Mouse (Mus musculus): Measurements from ENCODE around the gene Gm21118.
"Not testable (repeated sequence)": the region's sequence is repeated elsewhere in the genome, so short reads cannot be mapped to it uniquely, and the experiment has no call there.

The Gm21118 gene

DNA sequence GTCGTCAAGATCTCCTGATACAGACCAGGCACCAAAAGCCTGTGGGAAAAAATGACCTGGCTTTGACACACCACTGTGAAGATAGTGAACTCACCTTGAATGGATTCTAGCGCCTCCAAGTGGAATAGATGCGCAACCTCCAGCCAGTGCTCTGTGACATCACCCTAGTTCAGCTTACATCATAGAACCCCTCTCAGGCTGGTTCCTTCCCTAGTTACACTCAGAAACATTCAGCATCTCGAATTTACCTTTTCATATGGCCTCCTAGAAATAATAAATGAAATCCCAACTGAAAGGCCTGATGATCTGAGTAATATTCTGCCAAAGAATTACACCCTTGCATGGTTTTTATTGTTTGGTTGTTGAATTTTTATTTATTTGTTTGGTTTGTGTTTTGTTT, at the start of gene Gm21118:
TSS of gene Gm21118 (minus strand) at position 101 of the 400 bp plus-strand sequence.
- not testable (repeated sequence) for DNase-seq (ENCODE audit: low spot score in 2 of 2)

DNA sequence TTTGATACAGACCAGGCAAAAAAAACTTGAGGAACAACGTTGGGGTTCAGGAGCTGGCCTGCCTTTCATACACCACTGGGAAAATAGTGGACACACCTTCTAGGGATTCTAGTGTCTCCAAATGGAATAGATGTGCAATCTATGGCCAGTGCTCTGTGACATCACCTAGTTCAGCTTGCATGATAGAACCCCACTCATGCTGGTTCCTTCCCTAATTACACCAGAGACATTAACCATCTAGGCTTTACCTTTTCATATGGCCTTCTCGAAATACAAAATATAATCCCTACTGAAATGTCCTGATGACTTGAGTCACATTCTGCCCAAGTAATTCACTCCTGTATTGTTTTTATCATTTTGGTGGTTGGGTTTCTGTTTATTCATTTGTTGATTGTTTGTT, 29.7 kb upstream of the Gm21118 start, which contains the start of the genes Gm29423 and Gm29644:
TSS of gene Gm29423 (minus strand) at position 101 of the 400 bp plus-strand sequence.
TSS of gene Gm29644 (minus strand) at position 157 of the 400 bp plus-strand sequence.
- DNase-seq (ENCODE audit: low spot score in 2 of 2), result not testable (repeated sequence)
